Mouse (Mus musculus) liver, postnatal 0 days (tissue): ENCODE results near the gene Clybl. TPM values are rescaled to one million over a fixed set of nuclear protein-coding genes. Genes with fewer than 3 reads are reported as not detected.

ENCODE experiments used
- ATAC-seq: fragments of 200-750 bp; cut with Nextera tagmentation; 2 replicates; pipeline ENCODE4 v1.8.0; 2017; ENCODE audit warnings: mild to moderate bottlenecking, moderate library complexity
- DNase-seq: peaks from one replicate; pipeline ENCODE4 v3.0.0-alpha.2; 2016
- H3K27ac ChIP-seq: fragments of 300-500 bp; sonication (generic); 2 replicates; pipeline ENCODE4 v1.5.1; 2014; ENCODE audit warnings: antibody characterized with exemption, moderate library complexity, mild to moderate bottlenecking, low read depth
- H3K27me3 ChIP-seq: fragments of 300-500 bp; sonication (generic); 2 replicates; pipeline ENCODE4 v1.6.1; 2014; ENCODE audit warnings: low read length, control low read depth, mixed read lengths; ENCODE audit not compliant: insufficient read depth
- H3K36me3 ChIP-seq: fragments of 300-500 bp; sonication (generic); replicated peaks from 2 replicates; pipeline ENCODE4 v1.6.1; 2014; ENCODE audit warnings: mild to moderate bottlenecking, control low read depth, low read length, moderate library complexity, mixed read lengths; ENCODE audit not compliant: insufficient read depth
- H3K4me1 ChIP-seq: fragments of 300-500 bp; sonication (generic); 2 replicates; pipeline ENCODE4 v1.6.1; 2014; ENCODE audit warnings: antibody characterized with exemption, mild to moderate bottlenecking, control low read depth; ENCODE audit not compliant: insufficient read depth
- H3K4me2 ChIP-seq: fragments of 300-500 bp; sonication (generic); 2 replicates; pipeline ENCODE4 v1.6.1; 2014; ENCODE audit warnings: low read depth, mild to moderate bottlenecking, low read length, moderate library complexity, mixed read lengths
- H3K4me3 ChIP-seq: fragments of 300-500 bp; sonication (generic); 2 replicates; pipeline ENCODE4 v1.5.1; 2014; ENCODE audit warnings: low read depth, low read length
- H3K9ac ChIP-seq: fragments of 300-500 bp; sonication (generic); replicated peaks from 2 replicates; pipeline ENCODE4 v1.6.1; 2014; ENCODE audit warnings: mild to moderate bottlenecking, moderate library complexity
- H3K9me3 ChIP-seq: fragments of 300-500 bp; sonication (generic); 2 replicates; pipeline ENCODE4 v1.6.1; 2016; ENCODE audit warnings: mild to moderate bottlenecking, control low read depth, low read length, mixed read lengths
- CTCF ChIP-seq: sonication (generic); IDR thresholded peaks from 2 replicates; pipeline ENCODE4 v1.5.1; 2016; ENCODE audit warnings: antibody characterized with exemption, low read depth
- EP300 ChIP-seq: IDR thresholded peaks from 2 replicates; pipeline ENCODE4 v1.6.1; 2016; ENCODE audit warnings: antibody characterized with exemption, low read depth, mild to moderate bottlenecking
- WGBS: fragments of 180-500 bp; shearing (Covaris S2); extraction: QIAGEN DNeasy Blood & Tissue Kit; methylation state at CpG from one replicate; pipeline ENCODE4 v1.1.7; 2014; ENCODE audit not compliant: insufficient replicate concordance; 5-methylcytosine and 5-hydroxymethylcytosine counted together
- polyA plus RNA-seq: library from polyadenylated mRNA; unstranded; fragments of >200 nt; fragmentation: Nextera tagmentation; extraction: Ambion mirVana; gene quantifications from 2 replicates; pipeline ENCODE4 v1.2.1, GENCODE M21; 2015

Clybl gene
- polyA plus RNA-seq, 1 experiment from 2014 or later = 36.0 TPM

DNA sequence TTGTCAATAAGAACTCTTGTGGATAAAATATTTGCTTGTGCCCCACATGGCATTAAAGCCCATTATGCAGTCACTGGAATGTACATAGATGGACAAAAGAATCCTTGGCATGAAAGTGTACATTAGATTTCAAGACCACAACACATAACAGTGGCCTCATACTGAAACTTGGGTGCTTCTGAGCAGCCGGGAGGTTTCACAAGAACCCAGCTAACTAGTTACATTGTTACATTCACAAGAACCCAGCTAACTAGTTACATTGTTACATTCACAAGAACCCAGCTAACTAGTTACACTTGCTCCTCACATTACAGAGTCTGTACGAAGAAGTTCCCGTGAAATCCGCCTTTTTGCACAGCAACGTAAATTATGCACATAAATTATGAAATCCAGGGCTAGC, 200.8 kb downstream of the Clybl start:
- no peak overlapping the region for H3K4me2 ChIP-seq
- no peak overlapping the region for H3K9ac ChIP-seq
- no peak for TF ChIP-seq EP300
- no peak for TF ChIP-seq CTCF
- no peak overlapping the region for H3K4me3 ChIP-seq
- no peaks in the 10 kb centered on the region for H3K4me1 ChIP-seq
- DNase-seq = no peak
- ATAC-seq = no peak
- no peaks in the 10 kb centered on the region for H3K27me3 ChIP-seq
- no peaks in the 10 kb centered on the region for H3K36me3 ChIP-seq
- WGBS = 90% methylated on average over 5 of the region's 5 CpGs
- no peaks in the 10 kb centered on the region for H3K9me3 ChIP-seq
- H3K27ac ChIP-seq = no peak overlapping the region

GRCm38 (mm10) chr14:122383931-122384330, 202.4 kb downstream of the Clybl start:
- Histone ChIP-seq H3K4me2 (no peak overlapping the region), H3K9ac (no peak overlapping the region), H3K4me1 (no peaks in the 10 kb centered on the region), H3K9me3 (no peaks in the 10 kb centered on the region), H3K4me3 (no peak overlapping the region), H3K27ac (no peak overlapping the region), H3K27me3 (no peaks in the 10 kb centered on the region), H3K36me3 (no peaks in the 10 kb centered on the region)
- DNase-seq = peak; percentile 1
- TF ChIP-seq CTCF (no peak), EP300 (no peak)
- ATAC-seq = no peak
- WGBS = 89% methylated on average over 6 of the region's 6 CpGs

DNA sequence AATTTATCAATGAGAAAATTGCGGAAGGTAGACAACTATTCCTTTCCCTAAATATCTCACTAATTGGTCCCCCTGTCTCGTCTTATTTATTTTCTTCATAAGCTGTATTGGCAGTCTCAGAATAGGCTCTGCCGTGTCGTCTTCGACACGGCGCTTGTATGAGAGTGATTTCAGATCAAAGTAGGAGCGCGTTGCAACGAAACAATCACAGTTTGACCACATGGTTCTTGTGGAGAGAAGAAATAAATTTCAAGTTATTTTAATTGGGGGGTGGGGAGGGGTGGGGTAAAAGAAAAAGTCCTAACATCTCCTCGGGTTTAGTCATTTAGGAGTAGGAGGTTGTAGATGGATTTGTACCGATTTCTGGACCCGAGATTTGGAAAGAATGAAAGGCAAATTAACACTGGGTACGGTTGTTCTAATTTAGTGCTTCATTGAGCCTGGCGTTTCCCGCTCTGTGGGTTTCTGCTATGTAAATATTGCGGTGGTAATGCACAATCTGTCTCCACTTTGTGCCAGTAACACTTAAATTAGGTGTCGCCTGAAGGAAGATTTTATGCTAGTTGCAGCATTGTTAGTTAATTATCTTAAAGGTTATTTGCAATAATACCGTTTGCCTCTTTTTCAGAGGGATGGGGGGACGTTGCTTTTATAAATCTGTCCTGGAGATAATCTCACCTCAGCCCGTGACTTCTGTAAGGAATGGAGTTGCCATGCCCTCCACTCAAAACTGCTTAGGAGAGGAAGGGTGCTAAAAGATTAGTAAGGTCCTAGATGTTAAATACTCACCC, 203.1 kb downstream of the Clybl start:
- no peak for ATAC-seq
- no peaks in the 10 kb centered on the region for H3K9me3 ChIP-seq
- TF ChIP-seq EP300 = no peak
- TF ChIP-seq CTCF = no peak
- H3K4me3 ChIP-seq = no peak overlapping the region
- H3K36me3 ChIP-seq = no peaks in the 10 kb centered on the region
- no peak overlapping the region for H3K4me2 ChIP-seq
- H3K27ac ChIP-seq = no peak overlapping the region
- H3K9ac ChIP-seq = no peak overlapping the region
- H3K27me3 ChIP-seq = no peaks in the 10 kb centered on the region
- no peaks in the 10 kb centered on the region for H3K4me1 ChIP-seq
- DNase-seq = peak; percentile 2
- WGBS = 78% methylated on average over 21 of the region's 21 CpGs

DNA sequence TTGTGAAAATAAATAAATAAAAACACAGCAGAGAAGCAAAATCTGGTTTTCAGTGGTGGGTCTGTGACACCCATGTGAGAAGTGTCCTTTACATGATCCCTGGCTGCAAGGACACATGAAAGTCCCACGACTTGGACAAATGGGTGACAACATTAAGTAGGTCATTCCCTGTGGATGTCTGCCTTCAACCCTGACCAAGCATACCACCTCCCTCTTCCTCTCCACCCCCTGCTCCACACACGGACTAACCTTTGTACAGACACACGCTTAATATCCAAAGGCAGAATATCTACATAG, 203.7 kb downstream of the Clybl start:
- Histone ChIP-seq H3K27ac (no peak overlapping the region), H3K4me3 (no peak overlapping the region), H3K4me1 (no peaks in the 10 kb centered on the region), H3K9me3 (no peaks in the 10 kb centered on the region), H3K27me3 (no peaks in the 10 kb centered on the region), H3K4me2 (no peak overlapping the region), H3K9ac (no peak overlapping the region), H3K36me3 (no peaks in the 10 kb centered on the region)
- ATAC-seq (no peak), DNase-seq (peak; percentile 1)
- TF ChIP-seq EP300 (no peak), CTCF (no peak)
- 74% methylated on average over 3 of the region's 3 CpGs for WGBS

DNA sequence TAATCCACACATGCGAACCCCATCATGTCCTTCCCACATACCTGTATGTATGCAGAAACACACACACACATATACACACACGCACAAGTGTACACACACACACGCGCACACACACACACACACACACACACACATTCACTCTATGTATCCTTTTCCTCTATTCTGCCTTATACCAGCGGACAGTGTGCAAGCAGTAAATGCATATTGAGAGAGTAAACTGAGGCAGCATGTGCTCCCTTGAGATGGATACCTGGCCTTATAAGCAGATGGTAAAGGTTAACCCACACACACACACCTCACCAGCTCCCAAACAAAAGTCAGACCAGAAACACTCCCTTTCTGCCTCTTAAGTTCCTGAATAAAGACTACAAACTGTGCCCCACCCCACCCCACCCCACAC, 204.3 kb downstream of the Clybl start:
- Histone ChIP-seq H3K4me3 (no peak overlapping the region), H3K9ac (no peak overlapping the region), H3K4me2 (no peak overlapping the region), H3K27me3 (no peaks in the 10 kb centered on the region), H3K9me3 (no peaks in the 10 kb centered on the region), H3K4me1 (no peaks in the 10 kb centered on the region), H3K27ac (no peak overlapping the region), H3K36me3 (no peaks in the 10 kb centered on the region)
- TF ChIP-seq CTCF = no peak
- TF ChIP-seq EP300 = no peak
- DNase-seq (no peak), ATAC-seq (no peak)
- 86% methylated on average over 5 of the region's 5 CpGs for WGBS

- Histone ChIP-seq H3K36me3 (no peaks in the 10 kb centered on the region), H3K27me3 (no peaks in the 10 kb centered on the region), H3K4me2 (no peak overlapping the region), H3K4me3 (no peak overlapping the region), H3K9me3 (no peaks in the 10 kb centered on the region), H3K27ac (no peak overlapping the region), H3K9ac (no peak overlapping the region), H3K4me1 (no peaks in the 10 kb centered on the region)
- DNase-seq (peak; percentile 3), ATAC-seq (no peak)
- 84% methylated on average over 17 of the region's 17 CpGs for WGBS
- TF ChIP-seq EP300 (no peak), CTCF (no peak)
Measured at GRCm38 (mm10) chr14:122386281-122387130, 205.0 kb downstream of the Clybl start.
